Mouse (Mus musculus) kidney, embryonic 15.5 days (tissue): Measurements from ENCODE around the gene Ncoa3. TPM values are rescaled to one million over a fixed set of nuclear protein-coding genes. Genes with fewer than 3 reads are reported as not detected.
A peak's percentile ranks its signal among the peaks of the same experiment; 100 is the strongest.
"Not testable (repeated sequence)": the region's sequence is repeated elsewhere in the genome, so short reads cannot be mapped to it uniquely, and the experiment has no call there.

Source experiments
- ATAC-seq: fragments of 200-750 bp; cut with Nextera tagmentation; replicated peaks from 2 replicates; pipeline ENCODE4 v1.8.0; 2017; ENCODE audit warnings: moderate TSS enrichment; ENCODE audit not compliant: low FRiP score
- H3K27ac ChIP-seq: fragments of 300-500 bp; sonication (generic); 2 replicates; pipeline ENCODE4 v1.5.1; 2015; ENCODE audit warnings: mild to moderate bottlenecking, inconsistent platforms
- H3K27me3 ChIP-seq: fragments of 300-500 bp; sonication (generic); 2 replicates; pipeline ENCODE4 v1.6.1; 2015; ENCODE audit warnings: inconsistent platforms
- H3K36me3 ChIP-seq: fragments of 300-500 bp; sonication (generic); 2 replicates; pipeline ENCODE4 v1.6.1; 2015; ENCODE audit warnings: inconsistent platforms
- H3K4me1 ChIP-seq: fragments of 300-500 bp; sonication (generic); 2 replicates; pipeline ENCODE4 v1.6.1; 2015; ENCODE audit warnings: inconsistent platforms
- H3K4me2 ChIP-seq: fragments of 300-500 bp; sonication (generic); 2 replicates; pipeline ENCODE4 v1.6.1; 2015; ENCODE audit warnings: moderate library complexity, mild to moderate bottlenecking, inconsistent platforms
- H3K4me3 ChIP-seq: fragments of 300-500 bp; sonication (generic); replicated peaks from 2 replicates; pipeline ENCODE4 v1.5.1; 2015; ENCODE audit warnings: mild to moderate bottlenecking, inconsistent platforms
- H3K9ac ChIP-seq: fragments of 300-500 bp; sonication (generic); 2 replicates; pipeline ENCODE4 v1.6.1; 2015; ENCODE audit warnings: mild to moderate bottlenecking, inconsistent platforms
- H3K9me3 ChIP-seq: fragments of 300-500 bp; sonication (generic); replicated peaks from 2 replicates; pipeline ENCODE4 v1.6.1; 2016; ENCODE audit warnings: inconsistent platforms
- WGBS: fragments of 180-500 bp; shearing (Covaris S2); methylation state at CpG from one replicate; pipeline ENCODE4 v1.1.7; 2015; ENCODE audit warnings: mixed read lengths; 5-methylcytosine and 5-hydroxymethylcytosine counted together
- polyA plus RNA-seq: library from polyadenylated mRNA; unstranded; fragments of >200 nt; fragmentation: Nextera tagmentation; extraction: Ambion mirVana; gene quantifications from 2 replicates; pipeline ENCODE4 v1.2.1, GENCODE M21; 2015

Ncoa3 gene
- polyA plus RNA-seq, 1 experiment from 2014 or later, result 19.2 TPM

DNA sequence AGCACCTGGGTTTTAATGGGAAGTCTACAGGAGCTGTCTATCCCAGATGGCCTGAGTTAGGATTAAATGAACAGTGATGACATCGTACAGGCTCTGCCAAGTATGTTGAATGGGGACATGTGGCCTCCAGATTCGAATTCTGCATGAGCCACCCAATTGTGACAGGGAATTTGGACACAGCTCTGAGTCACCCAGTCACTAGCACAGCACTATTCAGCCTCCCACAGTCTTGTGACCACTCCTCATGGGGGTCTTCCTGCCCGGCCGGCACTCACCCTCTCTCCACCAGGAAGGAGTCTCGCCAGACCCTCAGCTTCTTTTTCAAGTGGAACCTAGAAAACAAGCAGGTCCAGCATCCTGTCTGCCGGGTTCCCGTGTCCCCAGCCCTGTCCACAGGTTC lies 91.7 kb downstream of the Ncoa3 start:
- 93% methylated on average over 7 of the region's 7 CpGs for whole genome bisulfite sequencing
- H3K4me2 ChIP-seq, result no peak overlapping the region
- no peak overlapping the region for H3K27ac ChIP-seq
- H3K9ac ChIP-seq, result no peak overlapping the region
- H3K4me1 ChIP-seq, result peaks cover 44% of the 10 kb centered on the region
- peaks cover 36% of the 10 kb centered on the region for H3K36me3 ChIP-seq
- no peak for ATAC-seq
- H3K9me3 ChIP-seq, result no peaks in the 10 kb centered on the region
- H3K27me3 ChIP-seq, result no peaks in the 10 kb centered on the region
- H3K4me3 ChIP-seq, result no peak overlapping the region

DNA sequence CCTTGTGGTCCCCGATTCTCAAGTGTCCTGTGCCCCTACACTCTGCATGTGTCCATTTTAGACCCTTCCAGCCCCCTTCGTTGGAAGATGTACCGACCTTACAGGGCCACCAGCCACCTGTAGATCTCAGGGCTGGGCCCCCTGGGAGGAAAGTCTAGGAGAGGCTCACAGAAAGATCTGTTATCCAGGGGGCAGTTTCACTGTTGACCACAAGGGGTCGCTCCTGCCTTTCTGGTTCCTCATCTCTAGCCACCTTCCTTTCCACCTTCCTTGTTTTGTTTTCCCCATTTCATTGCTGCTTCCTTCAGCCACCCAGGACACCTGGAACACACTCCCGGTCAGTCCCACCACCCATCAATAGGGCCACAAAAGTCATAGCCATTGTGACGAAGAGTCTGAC lies 92.5 kb downstream of the Ncoa3 start:
- not testable (repeated sequence) for H3K27me3 ChIP-seq, ATAC-seq, H3K9me3 ChIP-seq, H3K9ac ChIP-seq, H3K27ac ChIP-seq, H3K4me2 ChIP-seq, H3K4me3 ChIP-seq
- 40% methylated on average over 6 of the region's 6 CpGs for WGBS
- Histone ChIP-seq H3K36me3 (peaks cover 40% of the 10 kb centered on the region), H3K4me1 (peaks cover 41% of the 10 kb centered on the region)

DNA sequence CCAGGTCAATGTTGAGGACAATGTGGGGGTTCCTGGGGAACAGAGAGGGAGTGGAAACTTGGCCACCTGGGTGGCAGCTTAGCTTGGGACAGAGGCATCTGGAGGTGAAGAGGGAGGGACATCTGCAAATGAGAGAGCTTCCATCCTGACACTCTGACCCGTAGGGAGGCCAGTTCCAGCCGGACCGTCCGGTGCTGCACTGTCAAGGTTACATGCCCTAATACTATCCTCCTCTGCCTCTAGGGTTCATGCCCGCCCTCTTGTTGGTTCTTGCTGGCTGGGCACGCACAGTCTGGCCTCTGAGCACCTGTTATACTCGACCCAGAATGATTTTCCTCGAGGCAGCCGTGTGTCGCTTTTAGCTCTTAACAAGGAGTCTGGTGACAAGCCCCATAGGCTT lies 93.3 kb downstream of the Ncoa3 start:
- H3K9me3 ChIP-seq, result no peaks in the 10 kb centered on the region
- H3K9ac ChIP-seq, result no peak overlapping the region
- H3K4me2 ChIP-seq, result no peak overlapping the region
- H3K27ac ChIP-seq, result no peak overlapping the region
- no peaks in the 10 kb centered on the region for H3K27me3 ChIP-seq
- H3K4me3 ChIP-seq, result no peak overlapping the region
- peaks cover 40% of the 10 kb centered on the region for H3K4me1 ChIP-seq
- H3K36me3 ChIP-seq, result peaks cover 37% of the 10 kb centered on the region
- no peak for ATAC-seq
- 68% methylated on average over 10 of the region's 10 CpGs for WGBS

DNA sequence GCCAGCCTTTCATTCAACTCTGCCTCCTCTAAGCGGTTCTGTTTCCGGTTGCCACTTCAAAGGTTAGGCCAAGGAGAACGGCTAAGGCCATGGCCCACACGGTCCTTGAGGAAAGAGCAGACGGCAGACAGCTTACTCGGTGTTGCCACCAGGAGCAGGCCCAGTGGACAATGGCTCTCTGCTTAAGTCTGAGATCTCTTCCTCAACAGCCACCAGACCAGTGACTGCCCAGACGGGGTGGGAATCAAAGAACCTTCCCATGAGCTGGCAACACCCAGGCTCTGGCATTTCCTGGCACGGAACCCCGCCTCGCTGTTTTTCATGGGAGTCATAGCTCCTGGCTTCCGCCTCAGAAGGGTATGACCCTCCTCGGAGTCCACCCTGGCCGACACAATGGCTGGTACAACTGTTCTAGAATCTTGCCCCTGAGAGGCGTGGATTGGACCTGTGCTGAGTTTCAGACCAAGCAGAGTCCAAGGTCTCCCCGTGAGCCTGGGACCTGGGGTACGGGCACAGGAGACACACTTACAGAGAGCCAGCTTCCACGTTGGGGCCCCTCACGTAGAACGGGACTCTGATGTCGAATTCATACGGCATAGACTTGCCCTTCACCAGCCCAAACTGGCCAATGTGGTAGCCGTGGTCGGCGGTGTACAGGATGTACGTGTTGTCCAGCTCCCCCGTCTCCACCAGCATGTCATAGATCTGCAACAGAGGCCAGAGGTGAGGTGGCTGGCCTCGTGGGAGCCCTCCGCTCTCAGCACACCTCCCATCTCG lies 94.2 kb downstream of the Ncoa3 start:
- Histone ChIP-seq H3K9me3 (no peaks in the 10 kb centered on the region), H3K4me2 (no peak overlapping the region), H3K4me3 (no peak overlapping the region), H3K36me3 (peaks cover 44% of the 10 kb centered on the region), H3K27me3 (no peaks in the 10 kb centered on the region), H3K27ac (no peak overlapping the region), H3K4me1 (peaks cover 32% of the 10 kb centered on the region), H3K9ac (no peak overlapping the region)
- 79% methylated on average over 29 of the region's 29 CpGs for WGBS
- ATAC-seq, result no peak

DNA sequence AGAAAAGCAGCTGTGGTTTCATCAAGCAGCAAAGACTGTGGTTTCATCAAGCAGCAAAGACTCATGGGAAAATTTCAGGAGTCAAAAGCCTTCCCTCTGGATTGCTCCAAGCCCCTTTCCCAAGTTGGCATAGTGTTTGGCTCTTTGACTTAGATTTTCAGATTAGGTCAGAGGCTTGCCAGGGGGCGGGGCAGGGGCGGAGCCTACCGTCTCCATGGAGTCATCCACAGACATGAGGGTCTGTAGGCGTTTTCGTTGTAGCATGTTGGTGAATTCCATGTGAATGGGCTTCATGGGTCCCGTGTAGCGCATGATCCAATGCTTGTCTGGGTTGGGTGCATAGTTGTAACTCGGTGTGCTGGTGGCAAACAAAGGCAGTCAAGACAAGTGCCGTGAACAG lies 96.6 kb downstream of the Ncoa3 start:
- ATAC-seq, result no peak
- WGBS, result 90% methylated on average over 9 of the region's 9 CpGs
- H3K27ac ChIP-seq, result no peak overlapping the region
- H3K9me3 ChIP-seq, result no peaks in the 10 kb centered on the region
- no peak overlapping the region for H3K4me3 ChIP-seq
- H3K9ac ChIP-seq, result no peak overlapping the region
- peaks cover 26% of the 10 kb centered on the region for H3K4me1 ChIP-seq
- H3K36me3 ChIP-seq, result peaks cover 61% of the 10 kb centered on the region
- H3K27me3 ChIP-seq, result no peaks in the 10 kb centered on the region
- no peak overlapping the region for H3K4me2 ChIP-seq

DNA sequence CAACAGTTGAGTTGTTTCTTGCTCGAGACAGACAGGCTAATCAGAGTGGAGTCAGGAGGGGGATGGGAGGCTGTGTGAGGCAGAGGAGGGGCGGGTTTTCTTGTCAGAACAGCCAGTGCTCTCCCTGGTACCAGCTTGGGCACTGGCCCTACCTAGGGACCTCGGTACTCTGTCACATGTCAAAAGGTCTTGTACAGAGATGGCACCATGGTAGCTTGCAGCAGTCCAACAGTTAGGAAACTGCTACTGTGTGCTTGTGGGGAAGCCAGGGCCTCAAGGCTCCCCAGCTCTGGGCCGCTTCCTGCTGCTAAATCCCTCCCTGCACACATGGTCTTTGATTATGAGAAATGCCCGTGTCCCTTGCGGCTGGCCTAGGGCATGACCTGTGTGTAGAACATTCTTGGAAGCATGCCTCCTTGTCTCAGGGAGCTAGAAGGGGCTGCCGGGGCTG lies 97.7 kb downstream of the Ncoa3 start:
- H3K9me3 ChIP-seq, result no peaks in the 10 kb centered on the region
- H3K36me3 ChIP-seq, result peaks cover 66% of the 10 kb centered on the region
- H3K4me3 ChIP-seq, result no peak overlapping the region
- ATAC-seq, result no peak
- WGBS, result 45% methylated on average over 7 of the region's 7 CpGs
- H3K27me3 ChIP-seq, result no peaks in the 10 kb centered on the region
- 0 out of 2 replicates have a peak overlapping the region, but pooled peaks have one; percentile 18 for H3K27ac ChIP-seq
- peaks cover 26% of the 10 kb centered on the region for H3K4me1 ChIP-seq
- no peak overlapping the region for H3K9ac ChIP-seq
- H3K4me2 ChIP-seq, result no peak overlapping the region

DNA sequence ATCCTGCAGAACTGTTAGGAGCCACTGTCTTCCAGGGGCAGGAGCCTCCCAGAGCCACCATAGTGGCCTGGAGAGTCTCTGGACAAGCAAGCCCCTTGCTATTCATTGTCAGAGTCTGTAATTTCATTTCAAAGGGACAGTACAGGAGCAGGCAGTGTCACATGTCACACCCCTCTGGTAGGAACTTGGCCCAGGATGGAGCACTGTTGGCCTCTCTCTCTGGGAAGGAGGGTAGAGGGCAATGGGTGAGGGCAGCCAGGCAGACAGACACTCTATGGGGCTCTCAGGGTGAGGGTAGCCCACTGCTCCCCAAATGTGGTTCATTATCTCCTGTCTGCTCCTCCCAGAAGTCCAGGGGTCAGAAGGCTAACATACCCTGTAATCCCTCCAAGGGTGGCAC lies 99.2 kb downstream of the Ncoa3 start:
- H3K27me3 ChIP-seq, result no peaks in the 10 kb centered on the region
- no peak overlapping the region for H3K9ac ChIP-seq
- H3K4me2 ChIP-seq, result no peak overlapping the region
- H3K27ac ChIP-seq, result no peak overlapping the region
- no peaks in the 10 kb centered on the region for H3K9me3 ChIP-seq
- peaks cover 60% of the 10 kb centered on the region for H3K36me3 ChIP-seq
- 0 out of 2 replicates have a peak, but pooled peaks have one; percentile 38 for ATAC-seq
- peaks cover 17% of the 10 kb centered on the region for H3K4me1 ChIP-seq
- no peak overlapping the region for H3K4me3 ChIP-seq

DNA sequence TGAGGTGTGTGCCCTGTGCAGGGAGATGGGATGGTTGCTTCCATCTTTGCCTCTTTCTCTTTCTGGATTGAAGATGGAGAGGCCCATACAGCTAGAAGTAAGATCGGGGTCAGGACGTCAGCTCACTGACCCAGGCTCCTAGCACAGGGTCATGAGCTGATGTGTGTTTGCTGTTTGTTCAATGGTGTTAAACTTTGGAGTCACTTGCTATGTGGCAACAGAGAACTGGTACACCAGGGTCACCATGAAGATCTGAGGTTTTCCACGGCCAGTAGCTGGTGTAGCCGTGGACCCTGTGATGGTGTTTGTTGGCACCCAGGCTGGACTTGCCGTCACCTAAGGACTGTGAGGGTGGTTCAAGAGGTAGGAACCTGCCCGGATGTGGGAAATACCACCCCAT lies 100.0 kb downstream of the Ncoa3 start:
- Histone ChIP-seq H3K9ac (no peak overlapping the region), H3K9me3 (no peaks in the 10 kb centered on the region), H3K27me3 (no peaks in the 10 kb centered on the region), H3K27ac (no peak overlapping the region), H3K36me3 (peaks cover 52% of the 10 kb centered on the region), H3K4me1 (peaks cover 12% of the 10 kb centered on the region), H3K4me2 (no peak overlapping the region), H3K4me3 (no peak overlapping the region)
- no peak for ATAC-seq
- 89% methylated on average over 6 of the region's 6 CpGs for WGBS

DNA sequence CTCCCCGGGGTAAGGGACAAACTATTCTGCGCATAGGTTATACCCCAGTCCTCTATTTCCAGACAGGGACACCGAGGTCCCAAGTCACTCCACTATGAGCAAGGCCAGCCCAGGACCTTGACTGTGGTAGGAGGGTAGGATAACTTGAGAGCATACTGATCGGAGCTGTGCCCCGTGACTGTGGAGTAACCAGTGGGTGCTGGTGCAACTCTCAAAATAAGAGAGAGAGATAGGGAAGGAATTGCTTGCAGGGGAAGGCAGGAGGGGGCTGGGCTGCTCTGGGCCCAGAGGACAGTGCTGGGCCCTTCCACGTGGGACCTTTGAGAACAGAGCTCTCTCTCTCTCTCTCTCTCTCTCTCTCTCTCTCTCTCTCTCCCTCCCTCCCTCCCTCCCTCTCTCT lies 103.9 kb downstream of the Ncoa3 start:
- Histone ChIP-seq H3K27ac (no peak overlapping the region), H3K9me3 (no peaks in the 10 kb centered on the region), H3K4me2 (no peak overlapping the region), H3K27me3 (no peaks in the 10 kb centered on the region), H3K9ac (no peak overlapping the region), H3K36me3 (peaks cover 31% of the 10 kb centered on the region), H3K4me1 (0 out of 2 replicates have a peak, but pooled peaks cover 11% of the 10 kb centered on the region), H3K4me3 (no peak overlapping the region)
- no peak for ATAC-seq
- 93% methylated on average over 6 of the region's 6 CpGs for WGBS

DNA sequence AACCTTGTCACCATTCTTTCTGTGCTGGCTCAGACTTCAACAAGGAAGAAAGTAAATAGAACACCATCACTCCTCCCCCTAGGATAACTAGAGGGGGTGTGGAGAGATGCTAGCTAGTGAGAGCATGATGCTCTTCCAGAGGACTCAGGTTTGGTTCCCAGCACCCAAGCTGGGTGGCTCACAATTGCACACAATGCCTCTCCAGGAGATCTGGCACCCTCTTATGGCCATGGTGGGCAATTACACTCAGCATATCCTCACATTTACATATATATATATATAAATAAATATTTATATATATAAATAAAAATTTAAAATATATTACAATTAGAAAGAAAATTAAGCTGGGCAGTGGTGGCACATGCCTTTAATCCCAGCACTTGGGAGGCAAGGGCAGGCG lies 104.4 kb downstream of the Ncoa3 start:
- H3K9me3 ChIP-seq, result no peaks in the 10 kb centered on the region
- H3K9ac ChIP-seq, result no peak overlapping the region
- WGBS, result 97% methylated on average over 1 of the region's 1 CpGs
- no peak overlapping the region for H3K4me3 ChIP-seq
- H3K27me3 ChIP-seq, result no peaks in the 10 kb centered on the region
- ATAC-seq, result no peak
- no peak overlapping the region for H3K4me2 ChIP-seq
- H3K4me1 ChIP-seq, result 0 out of 2 replicates have a peak, but pooled peaks cover 14% of the 10 kb centered on the region
- H3K27ac ChIP-seq, result no peak overlapping the region
- H3K36me3 ChIP-seq, result peaks cover 28% of the 10 kb centered on the region

DNA sequence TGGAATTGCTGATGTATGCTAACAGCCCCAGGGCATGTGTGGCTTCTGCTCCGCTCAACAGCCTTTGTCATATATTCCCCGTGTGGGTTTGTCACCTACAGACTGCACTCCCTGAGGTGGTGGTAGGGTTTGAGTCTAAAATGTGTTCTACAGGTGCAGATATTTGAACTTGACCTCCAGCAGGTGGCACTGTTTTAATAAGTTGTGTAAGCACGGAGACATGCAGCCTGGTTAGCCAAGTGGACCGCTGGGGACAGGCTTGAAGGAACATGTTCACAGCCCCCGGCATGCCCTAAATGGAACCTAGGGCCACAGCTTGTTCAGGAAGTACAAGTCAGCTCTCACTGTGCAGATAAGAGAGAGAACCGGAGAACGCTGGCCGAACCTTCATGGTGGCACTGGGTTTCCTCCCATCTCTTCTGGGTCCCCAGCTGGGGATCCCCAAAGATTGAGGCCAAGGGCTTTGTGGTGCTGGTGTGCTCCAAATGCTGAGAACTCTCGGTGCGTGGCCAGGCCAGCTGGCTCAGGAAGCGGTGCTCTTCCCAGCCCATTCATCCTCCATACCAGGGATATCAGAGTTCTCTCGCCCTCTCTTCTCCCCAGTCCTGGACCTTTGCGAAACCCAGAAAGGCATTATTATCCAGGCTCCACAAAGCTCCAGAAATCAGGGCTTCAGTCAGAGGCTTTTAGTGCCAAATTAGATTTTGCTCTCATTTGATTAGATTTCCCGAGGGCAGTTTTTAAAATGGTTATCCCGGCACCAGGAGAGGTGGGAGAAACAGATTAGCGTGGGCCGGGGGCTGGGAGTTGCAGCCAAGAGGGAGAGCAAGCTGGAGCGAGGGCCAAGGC lies 105.2 kb downstream of the Ncoa3 start:
- Histone ChIP-seq H3K9ac (no peak overlapping the region), H3K27me3 (no peaks in the 10 kb centered on the region), H3K4me3 (no peak overlapping the region), H3K4me2 (no peak overlapping the region), H3K9me3 (no peaks in the 10 kb centered on the region), H3K27ac (no peak overlapping the region), H3K4me1 (peaks cover 20% of the 10 kb centered on the region; the same call in 1 of the 2 replicates), H3K36me3 (peaks cover 20% of the 10 kb centered on the region)
- no peak for ATAC-seq
- 84% methylated on average over 18 of the region's 18 CpGs for WGBS

DNA sequence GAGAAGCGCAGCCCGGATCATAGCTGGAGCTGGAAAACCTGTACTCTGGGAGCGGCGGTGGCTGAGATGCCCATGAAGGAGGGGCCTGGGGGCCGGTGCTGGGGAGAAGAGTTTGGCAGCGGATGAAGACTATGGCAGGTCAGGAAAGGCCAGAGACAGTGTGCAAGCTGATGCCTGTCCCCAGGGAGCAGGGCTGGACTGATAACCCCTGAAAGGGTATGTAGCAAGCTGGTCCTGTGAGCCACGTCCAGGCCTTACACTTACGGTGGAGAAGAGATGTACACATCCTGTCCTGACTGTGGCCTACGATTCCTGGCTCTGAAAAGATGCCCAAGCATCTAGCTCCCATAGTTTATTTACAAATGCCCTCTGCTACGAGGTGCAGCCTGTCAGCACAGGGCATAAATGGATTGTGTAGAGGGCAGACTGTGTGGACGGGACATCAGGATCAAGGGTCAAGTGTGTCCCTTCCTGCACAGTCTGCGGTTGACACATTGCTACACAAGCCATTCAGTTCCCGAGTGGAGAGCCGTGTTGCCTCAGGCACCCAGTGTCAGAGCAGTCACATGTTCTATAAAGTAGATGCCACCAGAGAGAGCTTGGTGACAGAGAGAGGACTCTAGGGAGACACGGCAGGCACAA lies 106.0 kb downstream of the Ncoa3 start:
- Histone ChIP-seq H3K36me3 (peaks cover 12% of the 10 kb centered on the region), H3K4me2 (no peak overlapping the region), H3K9me3 (no peaks in the 10 kb centered on the region), H3K4me3 (no peak overlapping the region), H3K27ac (no peak overlapping the region), H3K4me1 (peaks cover 27% of the 10 kb centered on the region), H3K9ac (no peak overlapping the region), H3K27me3 (no peaks in the 10 kb centered on the region)
- ATAC-seq, result no peak
- 78% methylated on average over 15 of the region's 15 CpGs for WGBS
